In the genomic region with DNA sequence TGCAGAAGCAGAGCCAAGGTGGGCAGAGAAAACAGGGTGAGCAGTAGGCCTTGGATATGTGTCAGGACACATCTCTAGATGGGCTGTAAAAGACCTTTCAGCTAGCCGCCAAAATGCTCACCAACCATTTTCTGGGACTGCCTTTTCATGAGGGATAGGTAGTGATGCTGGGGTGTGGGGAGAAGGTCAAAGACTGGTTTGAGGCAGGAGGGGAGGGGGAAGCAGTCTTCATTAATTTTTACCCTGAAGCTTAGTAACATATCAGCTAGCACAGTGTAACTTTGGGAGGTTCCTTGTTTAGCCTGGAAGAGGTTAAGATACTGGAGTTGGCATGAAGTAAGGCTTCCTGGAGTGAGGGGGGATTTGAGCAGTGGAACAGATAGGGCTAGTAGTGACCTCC, we compare ENCODE assay signal across 11 mouse cellular contexts. TPM values are rescaled to one million over a fixed set of nuclear protein-coding genes. Genes with fewer than 3 reads are reported as not detected.
DNase-seq lines count a peak whose midpoint lies in the region; ATAC-seq and TF ChIP-seq lines count a peak whose summit lies in the region.
"Had no signal": no experiment of that assay in that cellular context is flagged by ENCODE, and none has a peak within 500 bp of the region (broad histone marks: within the 10 kb centered on the region; RNA-seq: fewer than 3 reads in every experiment).

No protein-coding gene starts in this region.

- H3K4me3 ChIP-seq in neural tube, embryonic 12.5 days: no peak overlapping the region
- H3K4me3 ChIP-seq in intestine, postnatal 0 days (ENCODE audit: low read depth, low read length): peak overlapping the region; percentile 58; the same call in 1 of the 2 replicates
- no peak overlapping the region for H3K4me3 ChIP-seq in liver, embryonic 15.5 days (replicated peaks)

- no peak for DNase-seq in neural tube, embryonic 10.5 days (ENCODE audit: extremely low spot score, low spot score)
- no peak for DNase-seq in layer of hippocampus, postnatal 25 days (ENCODE audit: extremely low spot score in 1 of 2, low spot score in 1 of 2)
- no peak for DNase-seq in gastrocnemius, adult 8-10 months (ENCODE audit: low spot score in 2 of 2)
- DNase-seq in right cerebral cortex, adult 2 months (ENCODE audit: low spot score in 2 of 2): no peak
- DNase-seq: cerebellum, adult 18-20 months; gastrocnemius, postnatal 10 days; thymus, postnatal 36 days had no signal

- 80% methylated on average over 1 of the region's 1 CpGs for WGBS in neural tube, embryonic 12.5 days
- 23% methylated on average over 1 of the region's 1 CpGs for WGBS in intestine, postnatal 0 days
- 53% methylated on average over 1 of the region's 1 CpGs for WGBS in liver, embryonic 15.5 days (ENCODE audit: insufficient replicate concordance)

- H3K4me1 ChIP-seq in neural tube, embryonic 12.5 days: peaks cover 8% of the 10 kb centered on the region
- peaks cover 8% of the 10 kb centered on the region; the same call in 1 of the 2 replicates for H3K4me1 ChIP-seq in intestine, postnatal 0 days (replicated peaks; ENCODE audit: control insufficient read depth, insufficient read depth, low read length)
- peaks cover 46% of the 10 kb centered on the region for H3K4me1 ChIP-seq in liver, embryonic 15.5 days (replicated peaks)

- H3K9me3 ChIP-seq in neural tube, embryonic 12.5 days: no peaks in the 10 kb centered on the region
- H3K9me3 ChIP-seq in intestine, postnatal 0 days (ENCODE audit: control insufficient read depth): no peaks in the 10 kb centered on the region
- H3K9me3 ChIP-seq in liver, embryonic 15.5 days (replicated peaks): no peaks in the 10 kb centered on the region

- TF ChIP-seq CTCF in intestine, postnatal 0 days (IDR thresholded peaks at IDR 0.05; ENCODE audit: low read depth): no peak

- no peak for ATAC-seq in neural tube, embryonic 12.5 days (ENCODE audit: low FRiP score, low read depth)
- ATAC-seq in intestine, postnatal 0 days: no peak
- no peak for ATAC-seq in liver, embryonic 15.5 days (ENCODE audit: insufficient read depth)
- ATAC-seq in CD4-positive, CD25-positive, alpha-beta regulatory T cell, adult 4 months: no peak

- H3K36me3 ChIP-seq in neural tube, embryonic 12.5 days: no peaks in the 10 kb centered on the region
- no peaks in the 10 kb centered on the region for H3K36me3 ChIP-seq in intestine, postnatal 0 days (ENCODE audit: control insufficient read depth, insufficient read depth)
- H3K36me3 ChIP-seq in liver, embryonic 15.5 days (replicated peaks): no peaks in the 10 kb centered on the region

- H3K9ac ChIP-seq in neural tube, embryonic 12.5 days: no peak overlapping the region
- H3K9ac ChIP-seq in intestine, postnatal 0 days (ENCODE audit: low read depth, low read length): no peak overlapping the region; the same call in 1 of the 2 replicates
- H3K9ac ChIP-seq in liver, embryonic 15.5 days: no peak overlapping the region

- H3K27ac ChIP-seq in neural tube, embryonic 12.5 days: no peak overlapping the region
- peak overlapping the region; percentile 10 for H3K27ac ChIP-seq in intestine, postnatal 0 days (ENCODE audit: low read depth, low read length)
- H3K27ac ChIP-seq in liver, embryonic 15.5 days (replicated peaks): no peak overlapping the region

- H3K27me3 ChIP-seq in neural tube, embryonic 12.5 days (replicated peaks): no peaks in the 10 kb centered on the region
- no peaks in the 10 kb centered on the region for H3K27me3 ChIP-seq in intestine, postnatal 0 days (replicated peaks; ENCODE audit: control insufficient read depth, insufficient read depth, low read length)
- no peaks in the 10 kb centered on the region for H3K27me3 ChIP-seq in liver, embryonic 15.5 days

- H3K4me2 ChIP-seq in neural tube, embryonic 12.5 days (replicated peaks): peak overlapping the region; percentile 87
- H3K4me2 ChIP-seq in intestine, postnatal 0 days (replicated peaks; ENCODE audit: low read depth): peak overlapping the region; percentile 86
- H3K4me2 ChIP-seq in liver, embryonic 15.5 days: peak overlapping the region; percentile 77

RNA-seq across cellular contexts. Expression of a gene that starts 21.0 kb away (rescaled TPM):
- 11.9 and 15.4 TPM in 2 replicates for polyA plus RNA-seq in neural tube, embryonic 12.5 days (2016; fragmentation: Nextera tagmentation; extraction: Ambion mirVana)
- polyA plus RNA-seq in intestine, postnatal 0 days (2015; fragmentation: Nextera tagmentation; extraction: Ambion mirVana): 30.5 TPM in 2 replicates
- polyA plus RNA-seq in liver, embryonic 15.5 days (2015; fragmentation: Nextera tagmentation; extraction: Ambion mirVana): 7.2 and 7.9 TPM in 2 replicates
- total RNA-seq in layer of hippocampus, postnatal 25 days (2021): 1 to 10 TPM; 4.6 to 5.4 TPM
- polyA plus RNA-seq in CD4-positive, CD25-positive, alpha-beta regulatory T cell, adult 4 months (2017; shearing (Covaris generic)): 10 to 100 TPM; 46.8 to 50.9 TPM
- 1 to 10 TPM; 2.6 to 4.2 (median 3.3) TPM for total RNA-seq in gastrocnemius, adult 8-10 months (2022)
